Mouse (Mus musculus) spleen, adult 2 months (tissue): ENCODE data around the gene Ptgfrn. TPM values are rescaled to one million over a fixed set of nuclear protein-coding genes. Genes with fewer than 3 reads are reported as not detected.

Experiments used
- DNase-seq, 2 experiments: peaks; one replicate each; pipeline versions ENCODE4 v3.0.0 to v3.0.0-alpha.2; 2012 to 2021; ENCODE audit warnings: low spot score in 2 of 2, low read depth in 1 of 2
- H3K27ac ChIP-seq: fragments of 200-500 bp; 2 replicates; pipeline ENCODE4 v1.5.1; 2012; ENCODE audit warnings: low read length, inconsistent platforms; ENCODE audit not compliant: insufficient read depth
- H3K27me3 ChIP-seq: fragments of 200-500 bp; 2 replicates; pipeline ENCODE4 v1.6.1; 2012; ENCODE audit warnings: mild to moderate bottlenecking, moderate library complexity, low read length, inconsistent platforms; ENCODE audit not compliant: control insufficient read depth, insufficient read depth
- H3K36me3 ChIP-seq: fragments of 200-500 bp; 2 replicates; pipeline ENCODE4 v1.6.1; 2012; ENCODE audit warnings: mild to moderate bottlenecking, low read length, inconsistent platforms; ENCODE audit not compliant: control insufficient read depth, insufficient read depth
- H3K4me1 ChIP-seq: fragments of 200-500 bp; 2 replicates; pipeline ENCODE4 v1.6.1; 2011; ENCODE audit warnings: inconsistent platforms; ENCODE audit not compliant: control insufficient read depth, insufficient read depth, insufficient read length
- H3K4me3 ChIP-seq: fragments of 200-500 bp; 2 replicates; pipeline ENCODE4 v1.5.1; 2011; ENCODE audit warnings: mild to moderate bottlenecking, inconsistent platforms; ENCODE audit not compliant: insufficient read depth, insufficient read length; ENCODE audit errors: extremely low read depth
- CTCF ChIP-seq: fragments of 200-500 bp; IDR thresholded peaks from 2 replicates; pipeline ENCODE4 v1.5.1; 2011; ENCODE audit warnings: mild to moderate bottlenecking, inconsistent platforms; ENCODE audit not compliant: insufficient read depth, insufficient read length, insufficient replicate concordance; ENCODE audit errors: extremely low read depth
- POLR2A ChIP-seq: fragments of 200-500 bp; IDR thresholded peaks from 2 replicates; pipeline ENCODE4 v1.6.1; 2011; ENCODE audit warnings: low read depth, low read length, inconsistent platforms
- WGBS: fragments of 180-500 bp; shearing (Covaris S2); methylation state at CpG from one replicate; pipeline ENCODE4 v1.1.7; 2018; 5-methylcytosine and 5-hydroxymethylcytosine counted together
- polyA plus RNA-seq: library from polyadenylated mRNA; depleted of rRNA; stranded (reverse); fragments of >200 nt; gene quantifications from 2 replicates; pipeline ENCODE4 v1.2.3, GENCODE M21; 2012

The Ptgfrn gene
- polyA plus RNA-seq, 1 experiment: 3.6 TPM

DNA sequence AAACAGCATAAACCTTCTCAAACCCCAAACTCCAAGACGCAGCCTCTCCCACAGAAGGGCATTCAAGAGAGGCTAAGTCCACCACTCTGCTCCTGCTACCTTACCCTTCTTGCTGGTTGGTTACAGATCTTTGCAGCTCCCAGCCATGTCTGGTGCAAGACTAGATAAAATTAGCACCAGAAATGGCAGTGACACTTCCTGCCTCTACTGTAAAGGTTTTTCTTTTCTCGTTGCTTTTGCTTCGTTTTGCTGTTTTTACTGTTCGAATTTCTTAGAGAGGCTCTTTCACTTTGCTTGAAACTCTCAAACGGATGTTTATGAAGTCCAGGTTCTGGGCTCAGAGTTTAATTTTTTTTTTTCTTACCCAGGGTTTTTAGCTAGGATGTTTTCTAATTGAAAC lies 89.0 kb downstream of the Ptgfrn start:
- WGBS: 19% methylated on average over 5 of the region's 5 CpGs
- TF ChIP-seq POLR2A (no peak), CTCF (no peak)
- Histone ChIP-seq H3K4me3 (no peak overlapping the region), H3K27me3 (no peaks in the 10 kb centered on the region), H3K4me1 (peaks cover 7% of the 10 kb centered on the region; the same call in 1 of the 2 replicates), H3K36me3 (no peaks in the 10 kb centered on the region), H3K27ac (peak overlapping the region; percentile 66)
- no peak for DNase-seq

DNA sequence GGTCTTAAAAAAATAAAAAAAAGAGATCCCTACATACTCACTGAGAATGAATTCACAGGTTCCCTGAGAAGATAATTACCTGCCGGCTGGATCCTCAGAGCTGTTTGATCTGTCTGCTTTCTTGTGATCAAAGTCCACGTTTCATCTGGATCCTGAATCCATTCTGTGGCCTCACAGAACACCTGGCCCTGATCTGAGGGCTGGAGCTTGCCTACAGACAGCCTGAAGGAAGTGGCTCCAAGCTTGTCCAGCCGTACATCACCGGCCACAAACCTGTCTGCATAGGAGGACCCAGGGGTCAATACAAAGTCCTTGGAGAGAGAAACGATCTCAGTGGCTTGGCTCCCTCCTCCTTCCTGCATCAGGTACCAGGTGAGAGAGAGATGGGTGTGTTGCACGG lies 91.6 kb downstream of the Ptgfrn start:
- Histone ChIP-seq H3K36me3 (no peaks in the 10 kb centered on the region), H3K4me1 (peaks cover 7% of the 10 kb centered on the region; the same call in 1 of the 2 replicates), H3K4me3 (no peak overlapping the region), H3K27ac (no peak overlapping the region), H3K27me3 (no peaks in the 10 kb centered on the region)
- DNase-seq: no peak
- WGBS: 88% methylated on average over 6 of the region's 6 CpGs
- TF ChIP-seq CTCF: no peak
- no peak for TF ChIP-seq POLR2A

DNA sequence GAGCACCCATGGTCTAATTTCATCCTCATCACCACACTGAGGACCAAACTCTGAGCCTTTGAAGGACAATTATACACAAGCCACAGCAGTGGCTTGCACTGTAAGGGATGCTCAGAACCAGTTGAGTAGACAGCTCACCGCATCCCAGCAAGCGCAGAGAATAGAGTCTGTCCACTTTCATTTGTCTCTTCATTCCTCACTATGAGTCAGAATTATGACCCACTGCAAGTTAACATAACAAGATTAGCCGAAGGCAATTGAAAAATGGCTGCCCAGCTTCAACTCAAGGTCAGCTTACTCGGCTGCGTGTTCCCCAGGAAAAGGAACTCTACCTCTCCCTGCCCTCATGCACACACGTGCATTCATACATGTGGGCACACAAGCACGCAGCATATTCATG lies 94.0 kb downstream of the Ptgfrn start:
- Histone ChIP-seq H3K4me1 (peaks cover 17% of the 10 kb centered on the region; the same call in 1 of the 2 replicates), H3K36me3 (no peaks in the 10 kb centered on the region), H3K27ac (no peak overlapping the region), H3K4me3 (no peak overlapping the region), H3K27me3 (no peaks in the 10 kb centered on the region)
- WGBS: 90% methylated on average over 7 of the region's 7 CpGs
- no peak for TF ChIP-seq CTCF
- no peak for TF ChIP-seq POLR2A
- no peak for DNase-seq

DNA sequence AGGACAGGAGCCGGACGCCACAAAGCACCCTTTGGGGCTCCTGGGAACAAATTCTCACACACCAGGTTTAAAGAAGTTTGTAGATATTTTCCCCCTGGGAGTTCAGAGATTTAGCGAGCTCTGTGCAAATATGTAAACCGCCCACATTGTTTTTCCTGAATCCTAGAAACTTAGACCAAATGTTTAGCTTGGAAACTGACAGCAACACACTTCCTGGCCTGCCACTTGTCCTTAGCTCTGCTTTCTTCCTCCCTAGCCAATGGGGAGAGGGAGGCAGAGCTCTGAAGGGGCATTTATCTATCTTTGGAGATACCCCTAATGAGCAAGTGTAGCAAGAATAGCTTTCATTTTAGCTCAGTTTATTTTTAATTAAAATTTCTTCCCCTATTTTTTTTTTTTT lies 94.8 kb downstream of the Ptgfrn start:
- DNase-seq: no peak
- Histone ChIP-seq H3K27me3 (no peaks in the 10 kb centered on the region), H3K36me3 (no peaks in the 10 kb centered on the region), H3K4me1 (peaks cover 15% of the 10 kb centered on the region), H3K4me3 (no peak overlapping the region), H3K27ac (no peak overlapping the region)
- WGBS: 84% methylated on average over 4 of the region's 4 CpGs
- TF ChIP-seq CTCF (no peak), POLR2A (no peak)

DNA sequence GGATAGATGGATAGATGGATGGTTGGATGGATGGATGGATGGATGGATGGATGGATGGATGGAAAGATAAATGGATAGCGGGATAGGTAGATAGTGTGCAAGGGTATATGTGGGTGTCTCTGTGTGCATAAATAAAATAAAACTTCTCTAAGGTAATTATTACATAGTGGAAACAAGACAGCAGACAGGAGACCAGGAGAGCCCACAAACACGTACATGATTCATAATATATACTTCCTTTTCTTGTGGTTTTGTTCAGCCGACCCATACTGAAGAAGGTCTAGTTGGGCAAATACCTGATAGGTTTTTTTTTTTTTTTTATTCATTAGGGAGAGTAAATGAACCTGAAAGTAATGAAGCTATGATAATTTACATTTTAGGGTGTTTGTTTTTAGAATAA lies 96.5 kb downstream of the Ptgfrn start:
- TF ChIP-seq CTCF: no peak
- TF ChIP-seq POLR2A: no peak
- H3K36me3 ChIP-seq: no peaks in the 10 kb centered on the region
- no peak for DNase-seq
- no peaks in the 10 kb centered on the region for H3K27me3 ChIP-seq
- H3K4me1 ChIP-seq: peaks cover 16% of the 10 kb centered on the region
- no peak overlapping the region for H3K4me3 ChIP-seq
- H3K27ac ChIP-seq: no peak overlapping the region
- WGBS: 33% methylated on average over 3 of the region's 3 CpGs

DNA sequence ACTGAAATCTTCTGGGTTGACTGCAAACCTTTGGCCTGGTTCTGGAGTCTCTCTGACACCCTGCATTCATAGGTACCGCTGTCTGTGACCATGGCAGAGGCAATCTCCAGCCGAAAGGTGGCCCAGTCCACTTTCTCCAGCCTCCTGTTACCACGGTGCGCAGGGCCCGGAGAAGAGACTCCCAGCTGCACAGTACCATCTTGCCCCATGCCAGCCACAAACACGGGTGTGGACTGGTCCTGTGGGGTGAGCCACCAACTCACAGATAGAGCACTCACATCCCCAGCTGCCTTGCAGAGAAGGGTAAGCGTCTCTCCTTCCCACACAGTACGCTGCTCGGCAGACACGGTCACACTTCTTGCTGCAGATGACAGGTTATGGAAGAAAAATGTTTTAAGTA lies 97.1 kb downstream of the Ptgfrn start:
- Histone ChIP-seq H3K36me3 (no peaks in the 10 kb centered on the region), H3K27me3 (no peaks in the 10 kb centered on the region), H3K4me3 (no peak overlapping the region), H3K27ac (peak overlapping the region; percentile 72), H3K4me1 (peaks cover 16% of the 10 kb centered on the region)
- 86% methylated on average over 10 of the region's 10 CpGs for WGBS
- DNase-seq: no peak
- no peak for TF ChIP-seq POLR2A
- no peak for TF ChIP-seq CTCF

DNA sequence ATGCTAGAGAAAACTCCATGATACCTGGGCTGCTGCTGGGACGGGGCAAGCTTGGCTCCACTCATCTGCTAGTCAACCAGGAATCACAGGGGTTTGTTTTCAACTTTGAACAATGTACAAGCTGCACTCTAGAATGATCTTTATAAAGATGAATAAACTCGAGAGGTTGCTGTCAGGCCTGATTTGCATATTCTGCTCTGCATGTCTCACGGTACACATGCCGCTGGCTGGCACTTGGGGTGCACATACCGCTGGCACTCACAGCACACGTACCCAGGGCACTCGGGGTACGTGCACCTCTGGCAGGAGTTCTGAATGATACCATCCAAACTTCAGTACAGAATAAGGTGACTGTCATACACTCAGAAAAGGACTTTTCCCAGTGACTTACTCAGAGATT lies 97.5 kb downstream of the Ptgfrn start:
- H3K4me1 ChIP-seq: peaks cover 16% of the 10 kb centered on the region
- H3K27me3 ChIP-seq: no peaks in the 10 kb centered on the region
- peak overlapping the region; percentile 4; the same call in 1 of the 2 replicates for H3K4me3 ChIP-seq
- TF ChIP-seq POLR2A: no peak
- TF ChIP-seq CTCF: no peak
- WGBS: 62% methylated on average over 8 of the region's 8 CpGs
- DNase-seq: no peak
- H3K36me3 ChIP-seq: no peaks in the 10 kb centered on the region
- peak overlapping the region; percentile 72 for H3K27ac ChIP-seq
